Mouse (Mus musculus): Measurements from ENCODE around the gene Olfr427.

- TF ChIP-seq CTCF (IDR thresholded peaks at IDR 0.05) (no peak), POLR2A (IDR thresholded peaks at IDR 0.05; ENCODE audit: insufficient read depth, low read depth, low read length) (no peak), EP300 (IDR thresholded peaks at IDR 0.05; ENCODE audit: insufficient read depth, low read depth, low read length) (no peak)
Observed at GRCm38 (mm10) chr1:174052981-174053380, 43.7 kb upstream of the Olfr427 start.

All from heart, adult 2 months (tissue).